In the genomic region with DNA sequence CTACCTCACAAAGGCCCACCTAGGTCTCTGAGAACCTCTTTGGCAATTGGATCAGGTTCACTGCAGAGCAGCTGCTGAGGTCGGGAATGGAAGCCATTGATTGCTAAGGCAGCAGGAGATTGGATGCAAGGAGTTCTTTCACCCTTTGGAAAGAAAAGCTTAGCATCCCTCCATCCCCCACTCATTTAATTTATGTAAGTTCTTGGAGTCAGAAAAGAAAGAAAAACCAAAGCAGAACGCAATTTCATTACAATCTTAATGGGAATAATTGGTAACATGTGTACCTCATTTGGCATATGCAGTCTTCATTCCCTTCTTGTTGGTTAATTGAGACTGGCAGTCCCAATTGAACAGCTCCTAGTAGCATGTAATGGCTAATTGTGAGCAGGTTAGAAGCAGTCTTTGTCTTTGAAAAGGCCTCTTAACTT, we compare ENCODE assay signal across 18 mouse cellular contexts.
DNase-seq lines count a peak whose midpoint lies in the region; ATAC-seq and TF ChIP-seq lines count a peak whose summit lies in the region.
"Had no signal": no experiment of that assay in that cellular context is flagged by ENCODE, and none has a peak within 500 bp of the region (broad histone marks: within the 10 kb centered on the region; RNA-seq: fewer than 3 reads in every experiment).

No protein-coding gene starts in this region.

- no peak overlapping the region for H3K4me2 ChIP-seq in embryonic facial prominence, embryonic 11.5 days (ENCODE audit: low read depth, low read length)
- H3K4me2 ChIP-seq in forebrain, embryonic 14.5 days (ENCODE audit: low read length), result no peak overlapping the region
- no peak overlapping the region for H3K4me2 ChIP-seq in limb, embryonic 13.5 days (replicated peaks)
- H3K4me2 ChIP-seq: heart, embryonic 15.5 days; kidney, embryonic 15.5 days had no signal

- TF ChIP-seq POLR2A in brain, embryonic 14.5 days (IDR thresholded peaks at IDR 0.05; ENCODE audit: borderline replicate concordance, extremely low read depth, insufficient read depth, insufficient read length, poor library complexity, severe bottlenecking), result no peak

- H3K27me3 ChIP-seq in embryonic facial prominence, embryonic 11.5 days (ENCODE audit: control insufficient read depth, insufficient read depth, low read length), result no peaks in the 10 kb centered on the region
- no peaks in the 10 kb centered on the region for H3K27me3 ChIP-seq in forebrain, embryonic 14.5 days (replicated peaks; ENCODE audit: control insufficient read depth, insufficient read depth, low read length)
- no peaks in the 10 kb centered on the region for H3K27me3 ChIP-seq in limb, embryonic 13.5 days
- H3K27me3 ChIP-seq: heart, embryonic 15.5 days; kidney, embryonic 15.5 days had no signal

- no peak for TF ChIP-seq CTCF in brain, embryonic 14.5 days (IDR thresholded peaks at IDR 0.05; ENCODE audit: borderline replicate concordance, extremely low read depth, insufficient read depth, insufficient read length)

- H3K9me3 ChIP-seq in embryonic facial prominence, embryonic 11.5 days (replicated peaks; ENCODE audit: control insufficient read depth, low read length), result no peaks in the 10 kb centered on the region
- H3K9me3 ChIP-seq in forebrain, embryonic 14.5 days (replicated peaks; ENCODE audit: control insufficient read depth, low read length), result no peaks in the 10 kb centered on the region
- H3K9me3 ChIP-seq in limb, embryonic 13.5 days, result peaks cover 1% of the 10 kb centered on the region; the same call in 1 of the 2 replicates
- H3K9me3 ChIP-seq: heart, embryonic 15.5 days; kidney, embryonic 15.5 days had no signal

- peak; percentile 86 for DNase-seq in brain, embryonic 14.5 days (ENCODE audit: low read depth)
- DNase-seq in embryonic facial prominence, embryonic 11.5 days (ENCODE audit: low spot score), result peak; percentile 91
- DNase-seq in forebrain, embryonic 14.5 days (ENCODE audit: low spot score), result peak; percentile 81
- DNase-seq in urinary bladder, postnatal 25 days (ENCODE audit: low spot score), result no peak
- no peak for DNase-seq in lung, postnatal 10 days
- DNase-seq in left cerebral cortex, adult 9 months (ENCODE audit: low spot score in 2 of 2), result no peak
- DNase-seq: cerebellum, adult 9-10 months; gastrocnemius, postnatal 10 days; heart, adult 2 months; liver; lung, adult 18-20 months; lung, postnatal 36 days; spleen, adult 18-20 months had no signal

- no peak overlapping the region for H3K9ac ChIP-seq in embryonic facial prominence, embryonic 11.5 days (replicated peaks; ENCODE audit: low read length)
- no peak overlapping the region for H3K9ac ChIP-seq in forebrain, embryonic 14.5 days (ENCODE audit: low read length)
- H3K9ac ChIP-seq in limb, embryonic 13.5 days, result no peak overlapping the region
- H3K9ac ChIP-seq: heart, embryonic 15.5 days; kidney, embryonic 15.5 days had no signal

- ATAC-seq in embryonic facial prominence, embryonic 11.5 days (replicated peaks; ENCODE audit: insufficient number of reproducible peaks, low FRiP score, low TSS enrichment, low read depth), result peak; percentile 81
- peak; percentile 89 for ATAC-seq in forebrain, embryonic 14.5 days
- ATAC-seq in limb, embryonic 13.5 days (ENCODE audit: low FRiP score, low read depth), result peak; percentile 66; the same call in 1 of the 2 replicates
- ATAC-seq: inflammation-experienced regulatory T-cells, adult 6 months had no signal

- 16% methylated on average over 2 of the region's 2 CpGs for WGBS in embryonic facial prominence, embryonic 11.5 days
- WGBS in forebrain, embryonic 14.5 days, result 3% methylated on average over 2 of the region's 2 CpGs
- WGBS in limb, embryonic 13.5 days, result 16% methylated on average over 2 of the region's 2 CpGs

- no peaks in the 10 kb centered on the region for H3K4me1 ChIP-seq in embryonic facial prominence, embryonic 11.5 days (ENCODE audit: control insufficient read depth, insufficient read depth, low read length)
- H3K4me1 ChIP-seq in forebrain, embryonic 14.5 days (ENCODE audit: control insufficient read depth, insufficient read depth, low read length), result no peaks in the 10 kb centered on the region
- peaks cover 8% of the 10 kb centered on the region for H3K4me1 ChIP-seq in limb, embryonic 13.5 days
- H3K4me1 ChIP-seq: heart, embryonic 15.5 days; kidney, embryonic 15.5 days; midbrain, embryonic 10.5 days had no signal

- no peaks in the 10 kb centered on the region for H3K36me3 ChIP-seq in embryonic facial prominence, embryonic 11.5 days (replicated peaks; ENCODE audit: control insufficient read depth, insufficient read depth, low read depth, low read length)
- H3K36me3 ChIP-seq in forebrain, embryonic 14.5 days (ENCODE audit: control insufficient read depth, insufficient read depth, low read length), result no peaks in the 10 kb centered on the region
- no peaks in the 10 kb centered on the region for H3K36me3 ChIP-seq in limb, embryonic 13.5 days
- H3K36me3 ChIP-seq: heart, embryonic 15.5 days; kidney, embryonic 15.5 days; midbrain, embryonic 10.5 days had no signal

- no peak overlapping the region for H3K27ac ChIP-seq in embryonic facial prominence, embryonic 11.5 days (replicated peaks; ENCODE audit: low read depth, low read length)
- H3K27ac ChIP-seq in forebrain, embryonic 14.5 days (ENCODE audit: low read depth, low read length), result no peak overlapping the region
- H3K27ac ChIP-seq in limb, embryonic 13.5 days, result no peak overlapping the region; the same call in 1 of the 2 replicates
- H3K27ac ChIP-seq: heart, adult 2 months; heart, embryonic 15.5 days; kidney, embryonic 15.5 days; midbrain, embryonic 10.5 days had no signal

- no peak overlapping the region for H3K4me3 ChIP-seq in embryonic facial prominence, embryonic 11.5 days (ENCODE audit: low read depth, low read length)
- H3K4me3 ChIP-seq in forebrain, embryonic 14.5 days (ENCODE audit: low read depth, low read length), result no peak overlapping the region
- H3K4me3 ChIP-seq in limb, embryonic 13.5 days, result no peak overlapping the region
- H3K4me3 ChIP-seq: heart, adult 2 months; heart, embryonic 15.5 days; kidney, embryonic 15.5 days; midbrain, embryonic 10.5 days had no signal

Comparison
In these comparisons a context has a peak if more than half of its experiments do, and no peak if none do; other contexts are left out.
1. DNase-seq: peak in brain, embryonic 14.5 days (single experiment), embryonic facial prominence, embryonic 11.5 days (single experiment) and forebrain, embryonic 14.5 days (single experiment); none in urinary bladder, postnatal 25 days (single experiment), lung, postnatal 10 days (single experiment) and left cerebral cortex, adult 9 months (0 of 2).
2. Peak in every context shown above with its lines, with median percentiles within 50 percentile points of each other: ATAC-seq.